Mouse (Mus musculus) MN1 (cell line): ENCODE data around the gene Srgap2.
A peak's percentile ranks its signal among the peaks of the same experiment; 100 is the strongest.

Experiments used
- DNase-seq: peaks from one replicate; pipeline ENCODE4 v3.0.0-alpha.2; 2016; ENCODE audit warnings: low spot score

Srgap2 gene

DNA sequence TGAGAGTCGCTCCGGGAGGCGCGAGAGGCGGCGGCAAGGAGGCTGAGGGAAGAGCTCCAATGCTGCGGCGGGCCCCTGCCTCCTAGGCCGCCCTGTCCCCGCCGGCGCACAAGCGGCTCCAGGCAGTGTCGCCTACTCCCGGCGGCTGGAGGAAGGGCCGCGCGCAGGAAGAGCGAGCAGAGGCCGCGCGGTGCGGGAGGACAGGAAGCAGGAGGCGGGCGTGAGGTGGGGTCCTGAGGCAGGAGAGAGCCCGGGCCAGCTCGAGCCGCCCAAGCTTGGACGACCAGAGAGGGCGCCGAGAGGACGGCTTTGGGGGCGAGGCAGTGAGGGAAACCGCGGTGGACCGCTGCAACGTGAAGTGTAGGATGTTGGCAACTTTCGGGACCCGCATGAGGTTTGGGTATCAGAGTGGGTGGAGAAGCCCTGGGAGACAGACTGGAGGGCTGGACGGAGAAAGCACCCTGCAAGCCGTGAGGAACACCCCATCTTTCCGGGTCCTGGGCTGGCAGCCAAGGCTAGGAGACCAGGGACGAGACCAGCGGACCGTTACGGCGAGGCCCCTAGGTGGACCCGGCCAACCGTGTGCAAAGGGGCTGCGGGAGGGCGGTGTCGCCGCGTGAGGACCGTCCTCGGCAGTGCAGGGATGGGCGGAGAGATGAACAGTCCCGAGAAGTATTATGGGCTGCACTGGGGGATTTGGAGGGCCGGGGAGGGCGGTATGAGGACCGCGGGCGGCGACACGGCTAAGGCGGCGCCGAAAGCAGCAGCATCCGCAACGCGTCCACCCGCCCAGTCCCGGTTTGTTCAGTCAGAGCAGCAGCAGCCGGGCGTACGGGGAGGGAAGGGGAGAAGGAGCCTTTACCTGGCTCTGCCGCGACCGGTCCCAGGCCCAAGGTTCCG is 531 bp downstream of the Srgap2 start:
- DNase-seq: peak; percentile 81

DNA sequence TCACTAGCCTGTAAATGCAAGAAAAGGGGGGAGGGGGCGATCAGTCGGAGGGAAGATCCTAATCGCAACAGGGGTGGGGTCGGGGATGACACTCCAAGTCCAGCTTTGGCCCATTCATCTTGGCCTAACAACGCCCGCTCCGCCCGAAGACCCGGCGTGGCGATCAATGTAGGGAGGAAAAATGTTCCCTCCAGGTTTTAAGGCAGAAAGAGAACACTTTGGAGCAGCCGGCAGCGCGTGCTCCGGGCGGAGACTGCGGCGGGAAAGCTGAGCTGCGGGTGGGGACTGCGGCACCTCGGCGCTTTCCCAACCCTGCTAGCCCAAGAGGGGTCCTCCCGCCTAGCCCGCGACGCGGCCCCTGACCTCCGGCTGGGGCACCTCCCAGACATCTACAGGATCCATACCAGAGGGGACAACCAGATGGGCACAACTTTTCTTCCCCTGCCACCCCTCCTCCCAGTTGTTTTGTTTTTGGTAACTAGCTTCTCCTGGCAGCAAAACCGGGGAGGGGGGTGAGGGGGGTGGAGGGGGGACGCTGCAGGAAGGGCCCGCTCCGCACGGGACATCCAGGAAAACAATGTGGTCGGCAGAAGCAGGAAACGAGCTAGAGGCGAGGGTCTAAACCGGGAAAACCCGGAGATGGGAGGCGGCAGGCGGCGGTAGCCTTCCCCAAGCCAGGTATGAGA is 1.4 kb downstream of the Srgap2 start:
- peak; percentile 41 for DNase-seq

DNA sequence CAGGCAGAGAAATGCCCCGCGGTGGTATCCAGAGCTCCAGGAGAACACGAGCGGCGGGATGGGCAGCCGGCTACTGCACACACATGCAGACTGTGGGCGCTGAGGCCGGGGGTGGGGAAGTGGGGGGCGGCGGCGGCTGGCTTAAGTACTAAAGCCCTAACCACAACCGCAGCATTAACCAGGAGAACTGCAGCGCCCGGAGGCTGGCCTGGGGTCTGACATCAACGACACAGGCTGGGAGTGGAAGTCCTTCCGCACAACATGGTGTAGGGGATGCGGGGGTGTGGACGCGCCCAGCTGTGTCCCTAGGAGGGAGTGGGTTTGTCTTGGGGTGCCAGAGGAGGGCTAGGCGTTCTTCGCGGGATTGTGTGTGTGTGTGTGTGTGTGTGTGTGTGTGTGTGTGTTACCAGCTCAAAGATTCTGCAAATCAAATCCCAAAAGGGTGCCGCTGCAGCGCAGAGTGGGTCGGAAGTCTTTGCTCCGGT is 2.0 kb downstream of the Srgap2 start:
- DNase-seq: peak; percentile 43

DNA sequence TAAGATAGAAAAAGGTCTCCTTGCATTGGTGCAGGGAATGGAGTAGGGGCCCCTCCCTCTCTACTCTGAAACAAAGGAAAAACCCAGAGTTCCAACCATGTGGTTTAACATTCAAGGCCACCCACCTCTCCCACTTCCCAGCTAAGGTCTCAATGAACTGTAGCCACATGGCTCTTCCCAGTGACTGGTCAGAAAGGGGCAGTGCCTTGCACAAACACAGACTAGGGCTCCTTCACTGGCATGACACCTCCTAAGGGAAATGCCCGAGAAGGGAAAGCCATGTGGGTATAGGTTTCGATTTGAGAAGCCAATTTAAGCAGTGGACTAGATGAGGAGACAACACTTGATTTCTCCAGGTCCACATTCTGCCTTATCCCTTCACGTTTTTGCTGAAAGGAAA is 3.4 kb downstream of the Srgap2 start:
- peak; percentile 32 for DNase-seq

DNA sequence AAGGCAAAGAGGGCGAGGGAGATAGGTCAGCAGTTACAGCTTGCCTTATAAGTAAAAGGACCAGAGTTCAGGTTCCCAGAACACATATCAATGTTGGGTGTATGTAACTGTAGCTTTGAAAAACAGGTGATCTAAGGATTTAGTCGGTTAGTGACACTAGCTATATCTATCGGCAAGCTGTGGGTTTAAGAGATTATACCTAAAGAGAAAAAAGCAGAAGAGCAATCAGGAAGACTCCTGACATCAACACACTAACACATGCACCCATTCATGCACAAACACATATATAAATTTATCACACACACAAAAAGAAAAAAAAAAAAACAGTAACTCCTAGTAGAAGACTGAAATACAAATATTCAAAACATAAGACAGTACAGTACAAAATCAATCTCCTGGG is 10.6 kb downstream of the Srgap2 start:
- DNase-seq: no peak

DNA sequence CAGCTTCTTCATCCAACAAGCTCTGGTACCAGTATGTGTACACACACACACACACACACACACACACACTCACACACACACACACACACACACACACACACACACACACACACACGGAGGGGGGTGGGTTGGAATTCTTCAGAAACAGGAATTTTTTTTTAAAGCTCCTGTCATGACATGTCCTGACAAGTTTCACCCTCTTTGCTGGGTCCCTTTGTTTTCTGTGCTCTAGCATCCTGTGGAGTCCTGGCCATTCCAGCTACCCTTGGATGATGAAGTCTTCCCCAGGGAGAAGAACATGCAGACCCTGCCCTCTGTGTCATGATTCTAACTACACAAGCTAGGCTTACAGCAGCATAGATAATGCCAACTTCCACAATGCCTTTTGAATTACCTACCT is 13.0 kb downstream of the Srgap2 start:
- no peak for DNase-seq

DNA sequence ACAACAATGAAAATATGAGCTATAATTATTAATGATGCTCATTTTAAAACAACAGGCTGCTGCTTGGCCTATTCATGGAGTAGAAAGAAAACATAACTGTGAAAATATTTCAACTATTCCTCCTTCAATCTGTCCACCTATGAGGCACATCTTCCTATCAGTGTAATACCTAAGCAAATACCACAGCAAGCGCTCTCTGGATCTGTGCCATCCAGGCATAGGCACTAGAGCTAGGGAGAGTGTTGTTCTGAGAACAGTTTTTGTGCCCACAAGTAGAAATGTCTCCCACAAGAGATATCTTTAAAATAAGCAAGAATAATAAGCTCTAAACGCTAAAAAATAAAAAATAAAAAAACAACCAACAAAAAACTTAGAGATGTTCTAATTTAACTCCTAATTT is 14.0 kb downstream of the Srgap2 start:
- no peak for DNase-seq

DNA sequence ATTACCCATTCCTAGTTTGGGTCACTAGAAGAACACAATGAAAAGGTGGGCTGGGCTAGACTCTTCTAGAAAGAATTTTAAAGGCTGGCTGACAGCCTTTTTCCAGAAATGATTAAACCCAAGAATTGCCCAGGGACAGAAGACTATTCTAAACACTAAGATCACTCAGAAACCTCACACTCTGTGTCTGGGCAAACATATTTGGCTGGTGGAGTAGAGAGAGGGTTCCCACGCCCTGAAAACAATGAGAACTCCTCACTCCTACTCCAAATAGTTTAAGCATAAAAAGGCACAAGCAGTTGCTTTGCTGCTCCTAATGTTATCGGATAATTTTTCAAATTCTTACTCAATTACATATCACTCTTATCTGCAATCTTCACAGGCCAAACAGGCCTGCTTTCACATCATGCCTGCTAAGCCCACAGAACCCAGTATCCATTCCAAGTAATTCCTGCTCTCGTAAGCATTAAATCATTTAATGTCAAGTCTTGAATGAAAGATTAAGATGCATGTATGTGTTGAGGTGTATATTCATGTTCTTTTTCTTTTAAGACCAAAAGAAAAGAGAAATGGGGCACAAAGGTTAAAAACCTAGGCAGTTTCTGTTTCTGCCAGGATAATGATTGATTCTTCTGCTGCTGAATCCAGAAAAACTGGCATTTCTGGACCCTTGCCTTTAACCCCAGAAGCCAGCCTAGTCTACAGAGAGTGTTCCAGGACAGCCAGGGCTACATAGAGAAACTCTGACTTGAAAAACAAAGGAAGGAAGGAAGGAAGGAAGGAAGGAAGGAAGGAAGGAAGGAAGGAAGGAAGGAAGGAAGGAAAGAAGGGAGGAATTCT is 15.3 kb downstream of the Srgap2 start:
- DNase-seq: no peak

DNA sequence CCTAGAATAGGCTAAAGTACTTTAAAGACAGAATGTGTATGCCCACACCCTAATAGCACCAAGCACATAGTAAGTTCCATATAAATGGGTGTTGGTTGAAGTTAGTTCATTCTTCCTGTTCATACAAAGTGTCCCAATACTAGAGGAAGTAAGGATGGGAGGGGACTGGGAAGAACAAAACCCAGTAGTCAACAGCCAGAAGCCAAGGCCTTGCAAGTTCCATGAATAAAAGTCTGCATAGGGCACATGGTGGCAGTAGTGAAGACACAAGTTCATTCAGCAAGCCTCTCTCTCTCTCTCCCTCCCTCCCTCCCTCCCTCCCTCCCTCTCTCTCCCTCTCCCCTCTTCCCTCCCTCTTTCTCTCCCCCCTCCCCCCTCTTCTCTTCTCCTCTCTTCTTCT is 16.0 kb downstream of the Srgap2 start:
- no peak for DNase-seq

DNA sequence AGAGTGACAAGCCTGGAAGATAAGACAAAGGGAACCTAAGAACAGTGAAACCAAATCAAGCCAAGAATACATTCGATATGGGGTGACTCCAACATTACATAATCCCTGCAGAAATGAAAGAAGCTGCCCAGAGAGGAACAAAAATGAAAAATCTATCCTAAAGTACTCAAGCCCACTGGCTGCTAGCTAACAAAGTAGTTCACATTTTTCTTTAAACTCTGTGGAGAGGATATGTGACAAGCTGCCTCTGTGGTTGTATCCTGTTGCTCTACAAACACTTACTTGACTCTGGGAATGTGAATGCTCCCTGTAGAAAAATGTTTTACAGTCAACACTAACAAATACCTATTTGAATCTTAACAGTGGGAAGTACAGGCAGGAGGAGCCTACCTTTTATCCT is 25.5 kb downstream of the Srgap2 start:
- DNase-seq: no peak

DNA sequence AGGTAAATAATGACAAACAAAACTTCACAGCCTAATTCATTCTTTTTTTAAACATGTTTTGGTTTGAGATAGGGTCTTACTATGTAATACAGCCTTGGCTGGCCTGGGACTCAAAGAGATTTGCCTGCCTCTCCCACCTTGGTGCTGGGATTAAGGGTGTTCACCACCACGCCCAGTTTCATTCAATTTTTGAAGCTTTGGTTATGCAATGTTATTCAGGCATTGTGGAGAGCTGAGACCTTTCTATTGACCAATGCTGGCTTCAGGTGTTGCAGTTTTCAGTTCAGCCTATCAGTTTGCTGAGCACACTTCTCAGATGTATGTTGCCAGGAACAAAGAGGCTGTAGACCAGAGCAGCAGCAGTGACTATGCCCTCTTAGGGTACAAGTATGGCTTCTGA is 28.9 kb downstream of the Srgap2 start:
- DNase-seq: no peak

DNA sequence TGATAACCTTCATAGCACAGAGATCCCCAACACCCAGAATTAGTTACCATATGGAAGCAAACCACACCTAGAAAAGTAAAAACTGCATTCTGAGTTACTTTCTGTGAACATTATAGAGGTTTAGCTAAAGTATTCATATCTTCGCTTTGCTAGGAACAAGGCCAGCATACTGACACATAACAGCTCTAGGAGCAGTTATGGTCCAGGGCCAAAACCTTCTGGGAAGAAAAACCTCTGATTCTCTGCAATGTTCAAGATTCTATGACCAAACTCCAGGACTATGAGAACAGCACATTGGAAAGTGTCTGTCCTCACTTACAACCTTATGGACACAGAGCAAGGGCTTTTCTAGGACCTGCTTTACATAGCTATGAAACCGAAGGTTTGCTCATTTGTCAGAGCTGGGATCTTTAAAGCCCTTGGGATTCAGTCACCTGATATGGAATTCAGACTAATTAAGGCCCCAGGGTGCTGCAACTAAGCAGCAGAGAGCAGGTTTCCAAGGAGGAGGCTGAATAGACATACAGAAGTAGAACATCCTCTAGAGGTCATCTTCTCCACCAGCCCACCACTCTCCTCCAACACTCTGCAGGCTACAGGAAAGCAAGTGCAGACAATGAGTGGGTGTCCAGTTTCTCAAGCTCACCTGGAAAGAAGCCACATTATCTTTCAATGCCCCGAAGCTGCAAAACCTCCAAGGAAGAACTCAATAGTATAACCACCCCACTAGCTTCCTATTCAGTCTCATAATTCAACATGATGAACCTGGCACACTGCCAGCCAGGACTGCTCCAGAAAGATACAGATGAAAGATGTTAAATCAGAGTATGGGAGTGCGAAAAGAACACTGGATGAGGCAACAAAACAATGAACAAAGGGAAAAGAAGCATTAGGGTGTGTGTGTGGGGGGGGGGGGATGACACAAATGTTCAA is 32.9 kb downstream of the Srgap2 start:
- peak; percentile 30 for DNase-seq

DNA sequence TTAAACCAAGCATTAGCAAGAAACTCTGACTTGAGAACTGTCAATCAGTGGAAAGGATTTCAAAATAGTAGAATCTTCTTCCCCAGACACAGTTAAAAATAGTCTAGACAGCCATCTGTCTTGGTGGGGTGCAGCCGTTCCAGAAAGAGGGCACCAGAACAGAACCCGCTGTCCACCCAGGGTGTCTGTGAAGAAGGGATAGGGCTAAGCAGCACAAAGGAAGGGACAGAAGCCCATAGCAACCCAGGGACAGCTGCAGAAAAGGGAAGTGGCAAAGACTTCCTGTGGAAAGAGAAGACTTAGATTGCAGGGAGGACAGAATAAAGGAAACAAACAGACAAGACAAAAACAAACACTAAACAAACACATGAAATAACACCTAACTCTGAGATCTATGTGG is 34.8 kb downstream of the Srgap2 start:
- DNase-seq: no peak

DNA sequence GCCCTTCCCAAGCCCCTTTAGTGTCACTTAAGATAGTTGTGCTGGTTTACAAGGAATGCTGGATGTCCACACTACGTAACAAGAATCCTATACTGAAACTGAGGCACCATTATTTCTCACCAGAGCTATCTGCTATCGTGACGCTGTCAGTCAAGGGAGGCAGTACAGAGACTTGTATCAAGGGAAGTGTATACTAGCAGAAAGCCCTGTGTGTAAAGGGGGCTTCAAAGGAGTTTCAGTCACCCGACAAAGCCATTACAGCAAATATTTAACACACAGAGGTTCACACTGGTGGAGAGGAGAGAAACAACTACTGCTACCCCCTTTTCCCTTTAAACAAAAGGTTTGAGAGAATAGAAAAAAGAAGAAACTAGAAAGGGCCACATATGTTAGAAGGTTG is 35.6 kb downstream of the Srgap2 start:
- no peak for DNase-seq

DNA sequence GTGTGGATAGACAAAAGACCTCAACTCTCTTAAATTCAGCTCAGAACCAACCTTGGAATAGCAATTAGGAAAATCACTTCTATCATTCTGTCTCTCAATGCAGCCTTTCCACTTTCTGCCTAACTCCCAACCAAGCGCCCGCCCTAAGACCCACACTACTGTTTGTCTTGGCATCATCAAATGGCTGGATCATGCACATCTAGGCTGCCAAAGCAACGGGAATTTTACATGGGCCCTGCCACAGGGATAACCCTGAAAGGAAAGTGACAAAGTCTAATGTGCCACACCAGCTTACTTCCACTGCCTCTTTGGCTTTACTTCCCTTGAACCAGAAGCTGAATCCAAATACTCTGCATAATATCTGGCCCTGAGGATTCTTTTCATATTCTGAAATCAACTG is 37.8 kb downstream of the Srgap2 start:
- no peak for DNase-seq

DNA sequence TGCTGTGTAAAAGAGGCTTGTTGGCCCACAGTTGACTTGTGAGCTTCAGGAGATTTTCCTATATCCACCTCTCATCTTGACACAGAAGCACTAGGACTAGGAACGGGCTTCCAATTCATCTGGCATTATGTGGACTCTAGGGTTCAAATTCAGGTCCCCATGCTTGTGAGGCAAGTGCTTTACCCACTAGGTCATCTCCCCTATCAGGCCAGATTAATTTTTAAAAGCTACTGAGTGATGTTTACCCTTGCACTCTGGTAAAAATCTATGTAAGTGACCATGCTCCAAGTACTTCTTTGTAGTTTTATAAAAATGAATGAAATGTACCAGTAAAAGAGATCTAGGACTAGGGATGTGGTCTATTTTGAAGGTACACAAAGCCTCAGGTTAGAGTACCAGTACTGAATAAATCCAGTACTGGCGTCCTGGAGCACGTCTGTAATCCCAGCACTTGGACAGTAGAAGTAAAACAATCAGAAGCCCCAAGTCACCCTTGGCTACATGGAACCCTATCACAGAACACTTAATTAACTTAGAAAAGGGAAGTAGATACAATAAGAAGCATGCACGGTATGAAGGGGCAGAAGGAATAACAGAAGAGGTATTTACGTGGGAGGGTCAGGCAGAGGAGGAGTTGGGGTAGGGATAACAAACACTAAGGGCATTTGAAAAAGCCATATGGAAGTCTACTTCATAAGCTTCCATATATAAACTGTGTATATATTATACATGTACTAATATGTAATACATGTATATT is 40.9 kb downstream of the Srgap2 start:
- no peak for DNase-seq

DNA sequence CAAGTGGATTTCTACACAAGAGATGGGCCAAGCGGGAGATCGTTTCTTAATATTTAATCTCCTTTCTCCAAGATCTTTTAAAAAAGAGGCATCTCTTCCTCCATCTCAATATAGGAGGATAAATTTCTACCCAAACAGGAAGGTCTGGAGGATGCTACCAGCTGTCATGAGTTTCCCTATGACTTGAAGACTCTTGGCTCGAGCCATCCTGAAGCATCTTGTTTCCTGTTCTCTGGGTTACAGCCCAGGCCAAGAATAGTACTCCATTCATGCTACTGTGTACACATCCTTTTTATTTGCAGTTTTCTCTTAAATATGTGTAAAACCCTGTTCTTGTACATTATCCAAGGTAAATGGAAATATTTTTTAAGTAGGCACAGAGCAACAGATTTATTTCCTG is 44.9 kb downstream of the Srgap2 start:
- no peak for DNase-seq

DNA sequence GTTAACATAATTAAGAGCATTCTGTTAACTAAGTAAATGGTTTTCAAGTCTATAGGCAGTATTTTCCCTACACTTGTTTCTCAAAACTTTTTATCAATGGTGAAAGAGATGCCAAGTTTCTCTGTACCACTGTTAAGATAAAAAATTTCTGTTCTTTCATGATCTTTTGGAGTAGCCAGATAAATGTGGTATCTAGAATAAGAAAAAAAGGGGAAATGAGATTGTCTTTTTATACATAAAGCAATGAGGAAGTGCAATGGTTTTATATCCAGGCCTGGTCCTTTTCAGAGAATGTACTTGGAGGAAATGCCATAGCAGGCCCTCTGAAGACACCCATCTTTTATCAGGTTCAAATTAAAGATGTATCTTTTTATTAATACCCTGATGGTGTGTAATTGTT is 45.8 kb downstream of the Srgap2 start:
- no peak for DNase-seq

DNA sequence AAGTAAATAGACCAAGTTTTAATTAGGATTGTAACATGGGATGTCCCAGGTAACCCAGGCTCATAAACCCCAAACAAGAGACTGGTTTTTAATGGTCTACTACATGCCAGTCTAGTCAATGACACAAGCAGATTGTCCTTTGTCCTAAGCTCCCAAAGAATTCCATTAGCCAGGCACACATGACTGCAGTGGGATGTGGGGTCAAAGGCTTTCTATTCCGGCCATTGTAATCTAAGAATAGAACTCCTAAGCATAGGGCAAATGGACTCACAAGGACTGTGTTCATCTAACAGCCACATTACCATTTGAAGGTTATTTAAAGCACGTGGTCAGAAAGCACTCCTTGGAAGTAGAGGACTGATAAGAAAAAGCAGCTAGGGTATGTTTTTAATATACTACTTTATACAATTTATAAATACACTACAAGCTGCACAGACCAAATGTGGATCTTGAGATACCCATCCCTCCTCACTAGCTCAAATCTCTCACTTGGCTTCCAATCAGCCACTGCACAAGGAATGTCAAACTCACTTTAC is 48.3 kb downstream of the Srgap2 start:
- no peak for DNase-seq

DNA sequence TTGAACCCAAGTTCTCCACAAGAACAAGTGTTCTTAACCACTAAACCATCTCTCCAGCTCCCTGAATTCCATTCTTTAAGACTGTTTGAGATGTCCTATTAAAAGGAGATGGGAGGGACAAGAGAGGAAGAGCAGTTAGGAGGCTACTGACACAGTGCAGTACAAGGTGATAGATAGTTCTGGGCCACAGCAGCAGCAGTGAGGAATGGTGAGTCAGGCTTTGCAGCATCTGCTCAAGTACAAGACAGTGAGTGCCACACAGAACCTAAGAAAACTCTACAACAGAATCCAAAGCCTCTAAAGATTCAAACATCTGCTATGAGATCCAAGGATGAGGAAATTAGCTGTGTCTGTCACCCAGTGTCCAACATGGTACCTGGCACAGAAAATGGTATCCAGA is 51.8 kb downstream of the Srgap2 start:
- DNase-seq: no peak
